30 mouse cellular contexts compared by ENCODE assay signal in genomic region chr8:7092831-7093230, GRCm38 (mm10).
"Had no signal": no experiment of that assay in that cellular context is flagged by ENCODE, and none has a peak within 500 bp of the region (broad histone marks: within the 10 kb centered on the region; RNA-seq: fewer than 3 reads in every experiment).

No protein-coding gene starts in this region.

- ATAC-seq: liver, postnatal 0 days; lung, postnatal 0 days; midbrain, embryonic 13.5 days; midbrain, embryonic 15.5 days; midbrain, embryonic 16.5 days had no signal

- H3K4me2 ChIP-seq: limb, embryonic 12.5 days; limb, embryonic 13.5 days; limb, embryonic 15.5 days; liver, embryonic 11.5 days; liver, embryonic 13.5 days; liver, embryonic 15.5 days; lung, embryonic 14.5 days; lung, embryonic 15.5 days; midbrain, embryonic 11.5 days; midbrain, embryonic 12.5 days; midbrain, embryonic 13.5 days; midbrain, embryonic 15.5 days had no signal

- H3K9me3 ChIP-seq: limb, embryonic 12.5 days; limb, embryonic 13.5 days; limb, embryonic 15.5 days; liver, embryonic 13.5 days; liver, embryonic 15.5 days; lung, embryonic 15.5 days; megakaryocyte, embryonic 14.5 days; midbrain, embryonic 10.5 days; midbrain, embryonic 12.5 days; midbrain, embryonic 13.5 days; midbrain, embryonic 15.5 days had no signal

- H3K9ac ChIP-seq: limb, embryonic 12.5 days; limb, embryonic 13.5 days; limb, embryonic 15.5 days; liver, embryonic 13.5 days; liver, embryonic 14.5 days; liver, embryonic 15.5 days; liver, postnatal 0 days; lung, embryonic 14.5 days; lung, embryonic 15.5 days; midbrain, embryonic 12.5 days; midbrain, embryonic 13.5 days; midbrain, embryonic 15.5 days had no signal

- H3K27me3 ChIP-seq: limb, embryonic 12.5 days; limb, embryonic 13.5 days; limb, embryonic 15.5 days; liver, embryonic 13.5 days; liver, embryonic 15.5 days; lung, embryonic 15.5 days; megakaryocyte, embryonic 14.5 days; midbrain, embryonic 12.5 days; midbrain, embryonic 13.5 days; midbrain, embryonic 15.5 days had no signal

- H3K4me3 ChIP-seq: left cerebral cortex, adult 2 months; limb, embryonic 12.5 days; limb, embryonic 13.5 days; limb, embryonic 15.5 days; liver, embryonic 13.5 days; liver, embryonic 15.5 days; lung, embryonic 15.5 days; megakaryocyte, embryonic 14.5 days; midbrain, embryonic 10.5 days; midbrain, embryonic 12.5 days; midbrain, embryonic 13.5 days; midbrain, embryonic 15.5 days; myocyte had no signal

- DNase-seq: left cerebral cortex, postnatal 4 days; liver; liver, embryonic 13.5 days; liver, postnatal 0 days; lung, adult 18-20 months; lung, adult 2 months; lung, embryonic 14.5 days; lung, postnatal 10 days; lung, postnatal 14 days; lung, postnatal 36 days; lung, postnatal 4 days; midbrain, embryonic 14.5 days had no signal

- H3K4me1 ChIP-seq: limb, embryonic 12.5 days; limb, embryonic 15.5 days; liver, embryonic 13.5 days; liver, embryonic 15.5 days; lung, embryonic 15.5 days; megakaryocyte, embryonic 14.5 days; midbrain, embryonic 10.5 days; midbrain, embryonic 12.5 days; midbrain, embryonic 13.5 days; midbrain, embryonic 15.5 days had no signal

- H3K27ac ChIP-seq: left cerebral cortex, adult 2 months; limb, embryonic 12.5 days; limb, embryonic 13.5 days; limb, embryonic 15.5 days; liver, embryonic 13.5 days; liver, embryonic 14.5 days; liver, embryonic 15.5 days; lung, embryonic 15.5 days; macrophage; midbrain, embryonic 10.5 days; midbrain, embryonic 12.5 days; midbrain, embryonic 13.5 days; midbrain, embryonic 15.5 days had no signal

- H3K36me3 ChIP-seq: limb, embryonic 12.5 days; limb, embryonic 13.5 days; limb, embryonic 15.5 days; liver, embryonic 13.5 days; liver, embryonic 15.5 days; lung, embryonic 15.5 days; midbrain, embryonic 10.5 days; midbrain, embryonic 12.5 days; midbrain, embryonic 13.5 days; midbrain, embryonic 15.5 days had no signal
